Mouse (Mus musculus) spleen, postnatal 4 days (tissue): ENCODE results near the gene Olfr691.
"Not testable (repeated sequence)": the region's sequence is repeated elsewhere in the genome, so short reads cannot be mapped to it uniquely, and the experiment has no call there.

ENCODE experiments used
- DNase-seq, 2 experiments: peaks; one replicate each; pipeline ENCODE4 v3.0.0; 2022; ENCODE audit warnings: low spot score in 2 of 2

Olfr691 gene

GRCm38 (mm10) chr7:105342170-105342569, at the start of gene Olfr691:
Olfr691 (minus strand) TSS chr7:105342270.
- DNase-seq: no peak

- no peak for DNase-seq
Observed at GRCm38 (mm10) chr7:105390236-105390635, 48.2 kb upstream of the Olfr691 start.

GRCm38 (mm10) chr7:105387696-105388095, 45.6 kb upstream of the Olfr691 start:
- DNase-seq: no peak

GRCm38 (mm10) chr7:105380329-105380728, 38.3 kb upstream of the Olfr691 start:
- no peak for DNase-seq

- no peak for DNase-seq
Observed at GRCm38 (mm10) chr7:105374866-105375265, 32.8 kb upstream of the Olfr691 start, which contains the start of gene Gm5901. Gm5901 (plus strand) TSS chr7:105375038.

- DNase-seq: no peak
Observed at GRCm38 (mm10) chr7:105373976-105374375, 31.9 kb upstream of the Olfr691 start.

GRCm38 (mm10) chr7:105373509-105373908, 31.4 kb upstream of the Olfr691 start:
- DNase-seq: peak; percentile 32 to 62

GRCm38 (mm10) chr7:105372912-105373311, 30.8 kb upstream of the Olfr691 start:
- peak in 1 of 2 experiments; percentile 18 for DNase-seq

- DNase-seq: peak in 1 of 2 experiments; percentile 46
Observed at GRCm38 (mm10) chr7:105368521-105368920, 26.5 kb upstream of the Olfr691 start.

GRCm38 (mm10) chr7:105367930-105368329, 25.9 kb upstream of the Olfr691 start, which contains the start of gene Olfr692:
Olfr692 (plus strand) TSS chr7:105368230.
- DNase-seq: peak in 1 of 2 experiments; percentile 8

GRCm38 (mm10) chr7:105367268-105367667, 25.2 kb upstream of the Olfr691 start:
- DNase-seq: no peak

- DNase-seq: no peak
Observed at GRCm38 (mm10) chr7:105361713-105362112, 19.6 kb upstream of the Olfr691 start.

GRCm38 (mm10) chr7:105356487-105356886, 14.4 kb upstream of the Olfr691 start:
- not testable (repeated sequence) for DNase-seq

GRCm38 (mm10) chr7:105356064-105356463, 14.0 kb upstream of the Olfr691 start:
- DNase-seq: not testable (repeated sequence)

GRCm38 (mm10) chr7:105342752-105343151, 682 bp upstream of the Olfr691 start:
- no peak for DNase-seq

GRCm38 (mm10) chr7:105334004-105334403, 8.1 kb downstream of the Olfr691 start, which contains the start of gene Olfr690:
Olfr690 (minus strand) TSS chr7:105334104.
- no peak for DNase-seq

- DNase-seq: no peak
Observed at GRCm38 (mm10) chr7:105325302-105325701, 16.8 kb downstream of the Olfr691 start.

GRCm38 (mm10) chr7:105310865-105311264, 31.2 kb downstream of the Olfr691 start, which contains the start of gene Olfr689:
Olfr689 (plus strand) TSS chr7:105311165.
- no peak for DNase-seq

GRCm38 (mm10) chr7:105290051-105290450, 52.0 kb downstream of the Olfr691 start:
- no peak for DNase-seq

GRCm38 (mm10) chr7:105287795-105288194, 54.3 kb downstream of the Olfr691 start, which contains the start of gene Olfr688:
Olfr688 (plus strand) TSS chr7:105288095.
- no peak for DNase-seq
